Mouse (Mus musculus) C2C12 (cell line): ENCODE measurements around the gene 1110004F10Rik.

Experiments used
- CTCF ChIP-seq: IDR thresholded peaks from one replicate; pipeline ENCODE4 v1.5.1; 2011; ENCODE audit not compliant: control insufficient read depth, insufficient read depth, insufficient read length
- FOSL1 ChIP-seq: IDR thresholded peaks from one replicate; pipeline ENCODE4 v1.8.0; 2011; ENCODE audit warnings: mild to moderate bottlenecking, low read length; ENCODE audit not compliant: poor library complexity, insufficient read depth, severe bottlenecking
- MAX ChIP-seq: IDR thresholded peaks from one replicate; pipeline ENCODE4 v1.6.1; 2011; ENCODE audit warnings: mild to moderate bottlenecking, control low read depth
- MYOD1 ChIP-seq: IDR thresholded peaks from one replicate; pipeline ENCODE4 v1.6.1; 2011; ENCODE audit warnings: low read depth; ENCODE audit not compliant: control insufficient read depth, insufficient read length
- USF1 ChIP-seq: IDR thresholded peaks from one replicate; pipeline ENCODE4 v1.6.1; 2011; ENCODE audit warnings: low read depth, mild to moderate bottlenecking, control low read depth, moderate library complexity

- TF ChIP-seq CTCF, result no peak
- no peak for TF ChIP-seq USF1
- TF ChIP-seq FOSL1, result no peak
- TF ChIP-seq MAX, result no peak
- no peak for TF ChIP-seq MYOD1
Measured at GRCm38 (mm10) chr7:116033371-116034241, 5.6 kb upstream of the 1110004F10Rik start.
